Mouse (Mus musculus) lung, embryonic 16.5 days (tissue): ENCODE results near the gene Gm29094. TPM values are rescaled to one million over a fixed set of nuclear protein-coding genes. Genes with fewer than 3 reads are reported as not detected.
"Not testable (repeated sequence)": the region's sequence is repeated elsewhere in the genome, so short reads cannot be mapped to it uniquely, and the experiment has no call there.

Source experiments
- ATAC-seq: fragments of 200-750 bp; cut with Nextera tagmentation; 2 replicates; pipeline ENCODE4 v1.8.0; 2017; ENCODE audit warnings: low read depth, mild to moderate bottlenecking, moderate library complexity
- H3K27ac ChIP-seq: fragments of 300-500 bp; sonication (generic); 2 replicates; pipeline ENCODE4 v1.5.1; 2014; ENCODE audit warnings: mild to moderate bottlenecking, control low read depth, low read length
- H3K27me3 ChIP-seq: fragments of 300-500 bp; sonication (generic); 2 replicates; pipeline ENCODE4 v1.6.1; 2014; ENCODE audit warnings: low read depth, low read length, mixed read lengths; ENCODE audit not compliant: control insufficient read depth, insufficient read depth
- H3K36me3 ChIP-seq: fragments of 300-500 bp; sonication (generic); 2 replicates; pipeline ENCODE4 v1.6.1; 2014; ENCODE audit warnings: low read length; ENCODE audit not compliant: control insufficient read depth, insufficient read depth
- H3K4me1 ChIP-seq: fragments of 300-500 bp; sonication (generic); replicated peaks from 2 replicates; pipeline ENCODE4 v1.6.1; 2014; ENCODE audit warnings: low read length, mixed read lengths; ENCODE audit not compliant: control insufficient read depth, insufficient read depth
- H3K4me2 ChIP-seq: fragments of 300-500 bp; sonication (generic); 2 replicates; pipeline ENCODE4 v1.6.1; 2014; ENCODE audit warnings: low read depth, low read length, control low read depth
- H3K4me3 ChIP-seq: fragments of 300-500 bp; sonication (generic); 2 replicates; pipeline ENCODE4 v1.5.1; 2014; ENCODE audit warnings: mild to moderate bottlenecking, low read length, control low read depth
- H3K9ac ChIP-seq: fragments of 300-500 bp; sonication (generic); 2 replicates; pipeline ENCODE4 v1.6.1; 2014; ENCODE audit warnings: low read length, control low read depth
- H3K9me3 ChIP-seq: fragments of 300-500 bp; sonication (generic); 2 replicates; pipeline ENCODE4 v1.6.1; 2016; ENCODE audit warnings: low read length; ENCODE audit not compliant: control insufficient read depth
- WGBS: fragments of 180-500 bp; shearing (Covaris S2); extraction: QIAGEN DNeasy Blood & Tissue Kit; methylation state at CpG from one replicate; pipeline ENCODE4 v1.1.7; 2014; 5-methylcytosine and 5-hydroxymethylcytosine counted together
- polyA plus RNA-seq: library from polyadenylated mRNA; unstranded; fragments of >200 nt; fragmentation: Nextera tagmentation; extraction: Ambion mirVana; gene quantifications from 2 replicates; pipeline ENCODE4 v1.2.1, GENCODE M21; 2015

Gene Gm29094
- polyA plus RNA-seq, 1 experiment from 2014 or later = 1.2 TPM

DNA sequence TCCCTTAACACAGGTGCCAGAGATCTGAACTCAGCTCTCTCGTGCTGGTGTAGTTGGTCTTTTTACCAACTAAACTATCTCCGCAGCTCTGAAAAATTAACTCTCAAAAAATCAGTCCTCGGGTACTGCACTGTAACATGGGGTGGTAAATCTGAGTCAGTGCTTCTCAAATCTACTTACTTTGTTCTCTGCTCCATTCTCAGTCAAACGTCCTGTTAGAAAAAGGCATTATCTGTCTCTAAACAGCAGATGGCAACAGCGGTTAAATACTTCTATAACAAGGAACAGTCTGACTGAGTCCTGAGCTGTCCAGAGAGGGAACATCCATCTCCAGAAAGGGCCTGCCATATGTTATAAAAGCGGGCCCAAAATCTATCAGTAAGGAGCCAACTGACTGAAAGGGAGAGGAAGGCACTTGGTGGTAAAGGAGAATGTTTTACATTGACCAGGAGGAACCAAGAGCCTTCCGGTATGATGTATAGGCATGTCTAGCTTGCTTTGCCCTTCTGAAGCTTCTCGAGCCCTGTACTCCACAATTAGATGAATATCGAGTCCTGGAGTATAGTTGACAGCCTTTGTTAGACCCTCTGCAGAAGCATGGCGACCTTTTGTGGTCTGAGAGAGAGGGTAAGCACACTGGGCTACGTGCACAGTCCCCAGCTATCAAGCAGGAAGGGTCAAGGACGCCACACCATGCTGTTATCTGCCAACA is 11.3 kb downstream of the Gm29094 start, which contains the start of gene Mthfs:
Gene Mthfs, plus strand, starts transcription at position 324 of the 712 bp plus-strand sequence.
- WGBS = 20% methylated on average over 9 of the region's 12 CpGs
- ATAC-seq = peak; percentile 76
- Histone ChIP-seq H3K9ac (peak within 1 kb of the TSS; percentile 39; the same call in 1 of the 2 replicates), H3K27ac (peak within 1 kb of the TSS; percentile 61), H3K4me2 (peak within 1 kb of the TSS; percentile 51), H3K4me3 (peak within 1 kb of the TSS; percentile 39)
- not testable (repeated sequence) for H3K4me1 ChIP-seq, H3K36me3 ChIP-seq, H3K27me3 ChIP-seq, H3K9me3 ChIP-seq

DNA sequence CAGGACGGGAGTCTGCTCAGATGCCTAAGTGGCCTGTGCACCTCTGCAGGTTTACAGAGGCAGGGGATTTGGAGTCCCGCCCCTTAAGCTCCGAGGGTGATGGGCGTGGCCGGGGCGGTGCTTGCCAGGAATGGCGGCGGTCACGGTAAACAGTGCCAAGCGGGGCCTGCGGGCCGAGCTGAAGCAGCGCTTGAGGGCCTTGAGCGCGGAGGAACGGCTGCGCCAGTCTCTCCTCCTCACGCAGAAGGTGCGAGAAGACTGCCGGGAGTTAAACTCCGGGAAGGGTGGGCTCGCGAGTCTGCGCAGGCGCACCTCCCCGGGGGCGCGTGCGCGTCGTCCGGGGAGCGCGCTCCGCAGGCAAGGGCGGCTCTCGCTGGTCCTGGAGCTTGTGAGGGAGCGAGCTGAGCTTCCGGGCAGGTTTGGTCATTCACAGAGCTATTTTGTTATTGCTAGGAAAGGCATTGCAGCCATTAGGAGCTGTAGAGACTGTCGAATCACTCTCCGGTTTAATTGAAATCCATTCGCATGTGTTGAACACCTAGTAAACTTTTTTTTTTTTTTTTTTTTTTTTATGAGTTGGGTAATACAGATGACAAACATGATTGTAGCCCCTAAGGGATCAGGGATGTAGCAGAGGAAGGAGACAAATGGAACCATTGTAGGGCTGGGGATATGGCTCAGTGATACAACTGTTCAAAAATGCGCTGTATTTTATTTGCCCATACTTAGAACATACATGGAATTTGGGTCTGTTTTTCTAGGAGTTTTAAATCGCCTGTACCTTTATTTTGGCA is 12.1 kb downstream of the Gm29094 start:
- 0 out of 2 replicates have a peak overlapping the region, but pooled peaks have one; percentile 59 for H3K27ac ChIP-seq
- peak overlapping the region; percentile 39 for H3K4me3 ChIP-seq
- not testable (repeated sequence) for H3K27me3 ChIP-seq, H3K4me1 ChIP-seq, H3K9me3 ChIP-seq, H3K36me3 ChIP-seq
- H3K4me2 ChIP-seq = peak overlapping the region; percentile 51
- ATAC-seq = peak; percentile 97
- 5% methylated on average over 6 of the region's 44 CpGs for WGBS
- peak overlapping the region; percentile 39; the same call in 1 of the 2 replicates for H3K9ac ChIP-seq

DNA sequence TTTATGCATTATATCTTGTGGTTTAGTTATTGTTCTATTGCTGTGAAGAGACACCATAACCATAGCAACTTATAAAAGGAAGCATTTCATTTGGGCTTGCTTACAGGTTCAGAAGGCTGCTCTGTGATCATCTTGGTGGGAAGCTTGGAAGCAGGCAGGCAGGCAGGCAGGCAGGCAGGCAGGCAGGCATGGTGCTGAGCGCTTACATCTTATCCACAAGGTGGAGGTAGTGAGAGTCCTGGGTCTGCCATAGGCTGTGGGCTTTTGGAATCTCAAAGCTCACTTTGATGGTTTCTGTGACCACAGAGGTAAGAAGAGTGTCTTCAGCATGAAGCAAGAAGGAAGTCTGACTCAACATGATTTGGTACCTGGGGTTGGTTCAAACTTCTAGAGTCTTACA is 13.2 kb downstream of the Gm29094 start:
- not testable (repeated sequence) for H3K4me3 ChIP-seq, H3K4me1 ChIP-seq, H3K27ac ChIP-seq, ATAC-seq, H3K27me3 ChIP-seq, H3K9ac ChIP-seq, H3K36me3 ChIP-seq, H3K4me2 ChIP-seq, H3K9me3 ChIP-seq
- WGBS = 47% methylated on average over 1 of the region's 1 CpGs

DNA sequence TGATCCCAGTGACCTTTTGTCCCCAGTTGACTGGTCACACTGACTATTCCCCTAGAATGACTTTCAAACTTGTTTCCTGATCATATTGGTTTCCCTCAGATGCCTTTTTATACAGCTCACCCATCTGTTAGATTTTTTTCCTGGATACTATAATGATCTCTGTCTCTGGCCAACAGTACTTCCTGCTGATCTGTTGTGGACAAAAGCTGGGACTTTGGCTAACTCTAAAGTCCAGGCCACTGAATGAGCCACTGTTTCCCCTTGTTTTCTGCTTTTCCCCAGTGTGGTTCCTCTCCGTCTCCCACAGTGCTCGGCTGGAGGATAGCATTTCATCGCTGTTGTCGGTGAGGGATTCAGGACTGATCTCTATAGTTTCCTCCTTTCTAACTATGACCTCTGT is 19.0 kb downstream of the Gm29094 start:
- not testable (repeated sequence) for ATAC-seq, H3K9ac ChIP-seq, H3K9me3 ChIP-seq, H3K4me2 ChIP-seq, H3K36me3 ChIP-seq, H3K27me3 ChIP-seq, H3K4me1 ChIP-seq, H3K27ac ChIP-seq, H3K4me3 ChIP-seq
- 97% methylated on average over 4 of the region's 4 CpGs for WGBS

DNA sequence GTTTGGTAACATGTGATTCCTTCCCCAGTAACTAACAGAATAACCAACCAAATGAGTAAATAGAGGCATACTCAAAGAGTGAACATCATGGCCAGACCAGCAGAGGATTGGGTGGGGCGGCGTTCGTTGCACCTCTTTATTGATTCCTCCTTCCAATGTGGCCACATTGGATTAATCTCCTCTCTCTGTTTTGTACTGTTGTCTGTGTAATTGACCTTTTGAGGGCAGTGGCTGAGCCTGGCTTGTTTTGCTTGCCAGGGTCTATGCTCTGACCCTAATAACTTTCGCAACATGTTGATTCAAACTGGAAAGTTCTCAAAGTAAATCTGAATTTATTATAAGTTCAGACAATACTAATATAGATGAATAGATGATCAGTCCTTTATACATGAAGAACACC is 20.5 kb downstream of the Gm29094 start:
- 86% methylated on average over 3 of the region's 4 CpGs for whole genome bisulfite sequencing
- H3K27me3 ChIP-seq, H3K4me2 ChIP-seq, H3K9me3 ChIP-seq, H3K27ac ChIP-seq, H3K4me3 ChIP-seq, ATAC-seq, H3K36me3 ChIP-seq, H3K9ac ChIP-seq, H3K4me1 ChIP-seq: not testable (repeated sequence)

DNA sequence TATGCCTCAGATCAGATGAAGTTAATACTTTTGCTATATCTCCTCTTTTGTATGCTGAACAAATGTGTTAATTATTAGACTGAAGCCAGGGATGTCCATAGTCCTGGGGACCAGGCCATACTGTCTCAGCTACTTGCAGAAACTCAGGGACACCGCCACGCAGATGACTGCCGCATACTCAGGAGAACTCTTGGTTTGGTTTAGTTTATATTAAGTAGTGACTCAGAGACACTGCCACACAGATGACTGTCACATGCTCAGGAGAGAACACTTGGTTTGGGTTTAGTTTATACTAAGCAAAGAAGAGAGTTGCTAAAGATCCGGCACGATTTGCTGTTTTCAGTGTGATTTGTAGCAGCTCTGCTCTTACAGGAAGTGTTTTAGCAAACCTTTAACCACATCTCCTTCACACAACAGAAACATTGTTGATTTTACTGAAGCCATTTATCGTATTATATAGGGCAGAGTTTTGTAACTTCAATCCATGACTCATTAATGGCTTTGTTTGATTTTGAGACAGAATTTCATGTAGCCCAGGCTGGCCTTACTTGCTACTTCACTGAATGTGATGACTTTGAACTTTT is 21.6 kb downstream of the Gm29094 start:
- H3K27me3 ChIP-seq, H3K4me1 ChIP-seq, H3K36me3 ChIP-seq, H3K4me2 ChIP-seq, H3K9me3 ChIP-seq, H3K27ac ChIP-seq, H3K4me3 ChIP-seq, ATAC-seq, H3K9ac ChIP-seq: not testable (repeated sequence)
- WGBS = 67% methylated on average over 6 of the region's 6 CpGs

DNA sequence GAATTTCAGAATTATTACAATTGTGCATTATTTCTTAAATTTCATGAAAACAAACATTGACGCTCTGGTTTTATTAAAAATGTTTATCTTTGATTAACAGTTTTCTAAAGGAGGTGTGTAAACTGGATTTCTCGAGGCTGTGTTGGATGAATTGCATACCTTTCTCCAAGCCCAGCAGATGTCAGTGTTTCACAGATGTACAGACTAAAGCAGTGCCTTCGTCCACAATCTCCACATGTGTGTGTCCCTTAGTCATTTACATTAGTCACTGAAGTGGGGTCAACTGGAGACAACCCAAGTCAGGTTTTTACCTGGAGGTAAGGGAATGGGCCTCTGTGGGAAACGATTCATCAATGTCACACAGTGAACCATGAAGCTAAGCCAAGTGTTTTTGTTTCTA is 26.9 kb downstream of the Gm29094 start:
- Histone ChIP-seq H3K4me2 (no peak overlapping the region), H3K4me3 (no peak overlapping the region), H3K9me3 (no peaks in the 10 kb centered on the region), H3K4me1 (no peaks in the 10 kb centered on the region), H3K27ac (no peak overlapping the region), H3K27me3 (no peaks in the 10 kb centered on the region), H3K36me3 (no peaks in the 10 kb centered on the region), H3K9ac (no peak overlapping the region)
- WGBS = 40% methylated on average over 4 of the region's 4 CpGs
- no peak for ATAC-seq

DNA sequence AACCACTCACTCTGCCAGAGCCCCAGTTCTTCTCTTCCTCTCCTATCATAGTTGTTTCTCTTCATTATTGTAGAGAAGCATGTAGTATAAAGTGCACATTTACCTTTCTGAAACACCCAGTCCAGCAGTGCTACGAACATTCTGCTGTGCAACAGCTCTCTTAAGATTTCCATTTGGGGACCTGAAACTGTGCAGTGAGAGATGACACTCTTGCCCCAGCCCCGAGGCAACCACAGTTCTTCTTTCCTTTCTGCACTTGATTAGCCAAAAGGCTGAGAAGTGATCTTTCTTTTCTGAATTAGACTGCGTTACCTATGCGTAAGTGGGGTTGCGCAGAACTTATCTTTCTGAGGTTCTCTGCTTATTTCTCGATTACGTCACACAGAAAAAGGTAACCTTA is 28.9 kb downstream of the Gm29094 start:
- Histone ChIP-seq H3K9me3 (no peaks in the 10 kb centered on the region), H3K4me1 (no peaks in the 10 kb centered on the region), H3K4me3 (no peak overlapping the region), H3K9ac (no peak overlapping the region), H3K36me3 (no peaks in the 10 kb centered on the region), H3K4me2 (no peak overlapping the region), H3K27ac (no peak overlapping the region), H3K27me3 (no peaks in the 10 kb centered on the region)
- WGBS = 82% methylated on average over 7 of the region's 7 CpGs
- no peak for ATAC-seq

DNA sequence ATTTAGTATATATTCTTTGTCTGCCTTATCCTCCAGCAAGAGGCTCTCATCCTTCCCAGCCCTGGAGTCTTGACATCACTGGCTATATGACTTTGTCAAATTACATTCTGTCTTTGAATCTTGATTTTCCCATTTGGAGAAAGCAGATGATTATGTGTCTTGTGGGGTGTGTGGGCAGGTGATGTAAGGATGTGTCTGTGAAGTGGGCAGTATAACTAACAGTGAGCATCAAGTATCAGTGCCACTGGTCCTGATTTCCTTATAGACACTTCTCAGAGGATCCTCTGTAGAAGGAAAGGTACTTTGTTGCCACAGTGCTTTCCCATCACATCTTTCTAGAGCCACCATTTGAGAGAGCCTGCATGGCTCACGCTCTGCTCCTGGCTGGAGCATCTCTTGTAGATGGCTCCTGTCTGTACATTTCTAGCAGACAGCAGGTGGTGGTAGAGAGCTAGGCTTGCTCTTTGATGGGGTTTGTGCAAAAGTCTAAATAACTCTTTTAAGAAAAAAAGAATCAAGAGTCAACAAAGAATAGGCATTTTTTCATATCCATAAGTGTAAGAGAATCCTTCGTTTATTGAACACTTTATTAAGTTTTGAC is 31.8 kb downstream of the Gm29094 start:
- not testable (repeated sequence) for ATAC-seq, H3K4me1 ChIP-seq, H3K4me3 ChIP-seq, H3K9ac ChIP-seq, H3K9me3 ChIP-seq, H3K27ac ChIP-seq, H3K27me3 ChIP-seq, H3K36me3 ChIP-seq, H3K4me2 ChIP-seq
- 52% methylated on average over 1 of the region's 2 CpGs for WGBS
